Mouse (Mus musculus) neural tube, embryonic 10.5 days (tissue): ENCODE measurements at regions not wholly inside any gene's neighbourhood (a gene's known extent, or its start where the extent isn't known, plus 50 kb on each side); places are given as distances from the start of the nearest gene placed in this dataset.

Experiments
- DNase-seq: peaks from one replicate; pipeline ENCODE4 v3.0.0-alpha.2; 2017; ENCODE audit warnings: low spot score; ENCODE audit errors: extremely low spot score

DNA sequence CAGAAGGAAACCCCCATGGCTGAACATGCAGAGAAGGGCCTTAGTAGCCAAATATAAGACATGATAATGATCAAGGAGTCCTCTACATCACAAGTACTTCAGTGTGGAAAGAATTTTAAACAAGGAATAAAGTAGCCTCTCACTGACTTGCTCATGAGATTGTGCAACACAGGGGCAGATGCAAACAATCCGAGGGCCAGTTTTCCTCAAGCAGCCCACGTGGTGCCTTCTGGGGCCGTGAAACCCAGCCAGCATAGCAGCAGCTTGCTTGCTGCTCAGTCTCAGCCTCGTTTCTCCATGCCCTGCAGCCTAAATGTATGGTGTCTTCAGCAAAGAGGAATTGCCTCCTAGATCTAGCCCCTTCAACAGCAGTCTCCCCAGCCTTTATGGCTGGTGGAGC is 350.7 kb upstream of the Rasgrp1 start:
- DNase-seq: no peak

- DNase-seq: no peak
These were observed 367.5 kb upstream of the Rasgrp1 start for GRCm38 (mm10) chr2:117710173-117710813.

DNA sequence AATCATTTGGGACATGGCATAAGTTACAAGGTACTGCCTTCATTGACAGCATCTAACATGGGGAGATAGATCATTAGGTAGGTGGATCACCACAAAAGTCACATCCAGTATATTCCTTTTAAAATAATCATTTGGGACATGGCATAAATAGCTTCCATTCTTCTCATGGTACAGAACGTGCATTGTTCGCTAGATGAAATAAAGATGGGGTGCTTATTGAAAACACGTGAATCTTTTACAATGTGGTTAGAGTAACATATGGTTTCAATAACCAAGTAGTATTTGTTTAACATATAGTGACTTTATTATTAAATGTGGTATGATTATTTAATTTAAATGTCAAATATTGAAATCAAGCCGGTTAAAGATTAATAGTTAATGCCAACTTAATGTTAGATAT is 381.3 kb upstream of the Rasgrp1 start:
- DNase-seq: no peak

DNA sequence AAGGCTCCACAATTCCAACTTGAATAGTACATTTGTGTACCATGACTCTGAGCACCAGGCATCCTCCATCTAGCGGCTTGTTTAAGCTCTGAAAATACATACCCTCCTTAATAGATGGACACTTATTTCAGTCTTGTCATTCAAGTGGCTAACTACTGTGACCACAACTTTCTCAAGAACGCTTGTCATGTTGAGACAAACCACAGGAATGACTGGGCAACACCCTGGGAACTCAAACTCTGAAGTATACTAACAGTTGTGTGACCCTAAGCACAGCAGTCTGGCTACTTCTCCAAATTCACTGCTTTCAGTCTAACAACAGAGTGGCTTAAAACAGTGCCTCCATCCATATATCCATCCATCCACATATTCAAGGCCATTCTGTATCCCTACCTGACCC is 380.4 kb upstream of the Thbs1 start:
- DNase-seq: no peak

GRCm38 (mm10) chr2:117742413-117742812 is 369.3 kb upstream of the Thbs1 start:
- no peak for DNase-seq

DNA sequence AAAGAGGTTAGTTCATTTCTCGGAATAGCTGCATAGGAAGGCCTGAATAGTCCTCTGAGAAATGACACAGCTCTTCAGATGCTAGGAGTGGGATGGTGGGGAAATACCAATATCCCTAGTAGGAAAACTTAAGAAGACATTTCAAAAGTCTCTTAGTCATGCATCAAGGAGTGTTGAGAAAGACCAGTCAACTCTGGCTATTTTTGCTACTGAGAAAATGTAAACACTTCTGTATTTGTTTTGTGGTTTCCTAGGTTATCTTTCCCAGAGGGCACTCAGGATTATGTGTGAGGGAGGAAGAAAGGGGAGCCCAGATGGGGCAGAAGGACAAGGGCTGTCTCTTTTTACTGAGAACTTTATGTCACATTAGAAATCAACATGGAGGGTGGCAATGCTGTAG is 367.8 kb upstream of the Thbs1 start:
- DNase-seq: no peak

DNA sequence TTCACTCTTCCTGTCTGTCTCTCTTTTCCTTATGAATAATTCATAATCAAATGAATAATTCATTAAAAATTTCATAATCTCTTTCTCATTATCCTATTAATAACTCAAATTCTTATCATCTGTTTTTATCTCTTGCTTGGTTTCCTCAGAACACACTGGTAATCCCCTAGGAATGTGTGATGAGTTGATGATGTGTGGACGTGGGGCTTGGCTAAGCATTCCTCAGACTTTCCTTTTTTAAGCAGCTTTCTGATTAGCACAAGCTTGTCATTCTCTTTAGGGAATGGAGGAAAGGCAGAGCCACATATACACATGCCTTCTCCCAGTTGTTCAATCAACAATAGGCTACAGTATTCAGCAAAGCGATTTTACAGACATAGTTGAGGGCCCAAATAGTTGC is 365.9 kb upstream of the Thbs1 start:
- DNase-seq: no peak

- no peak for DNase-seq
These were observed 364.5 kb upstream of the Thbs1 start for GRCm38 (mm10) chr2:117747136-117747535.

GRCm38 (mm10) chr2:117748892-117749291 is 362.8 kb upstream of the Thbs1 start:
- DNase-seq: no peak

GRCm38 (mm10) chr2:117759491-117760013 is 352.1 kb upstream of the Thbs1 start:
- DNase-seq: no peak

DNA sequence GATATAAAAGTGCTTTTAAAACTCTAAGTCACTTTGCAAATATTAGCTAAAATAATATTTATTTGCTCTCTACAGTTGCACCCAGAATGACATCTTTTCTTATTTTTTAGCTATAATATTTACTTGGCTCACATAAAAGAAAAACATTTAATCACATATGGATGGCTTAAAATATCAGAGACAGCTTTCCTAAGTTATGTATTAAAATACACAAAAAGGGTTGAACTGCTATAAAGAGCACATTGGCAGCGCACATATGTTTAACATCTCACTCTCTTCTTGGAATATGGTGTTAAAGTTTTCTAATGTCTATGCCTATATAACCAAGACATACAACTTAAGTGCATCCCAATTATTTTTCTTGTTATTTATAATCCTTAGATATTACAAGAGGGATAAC is 348.0 kb upstream of the Thbs1 start:
- no peak for DNase-seq

DNA sequence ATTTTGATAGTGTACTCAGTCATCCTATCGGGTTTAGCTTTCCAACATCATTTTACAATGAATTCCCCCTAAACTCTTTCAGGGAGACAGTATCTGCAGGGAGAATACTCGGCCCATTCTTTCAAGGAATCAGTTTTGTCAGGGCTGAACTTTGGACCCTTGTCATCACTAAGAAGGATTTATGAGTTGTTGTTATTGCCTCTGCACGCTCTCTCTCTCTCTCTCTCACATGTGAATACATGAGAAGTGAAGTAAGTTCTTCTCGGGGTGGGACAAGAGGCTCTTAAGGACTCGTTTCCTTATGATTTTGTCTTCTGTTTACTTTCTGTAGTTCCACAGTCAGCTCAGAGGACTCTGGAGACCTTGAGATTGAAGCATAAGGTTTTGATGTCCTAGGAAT is 346.1 kb upstream of the Thbs1 start:
- no peak for DNase-seq

DNA sequence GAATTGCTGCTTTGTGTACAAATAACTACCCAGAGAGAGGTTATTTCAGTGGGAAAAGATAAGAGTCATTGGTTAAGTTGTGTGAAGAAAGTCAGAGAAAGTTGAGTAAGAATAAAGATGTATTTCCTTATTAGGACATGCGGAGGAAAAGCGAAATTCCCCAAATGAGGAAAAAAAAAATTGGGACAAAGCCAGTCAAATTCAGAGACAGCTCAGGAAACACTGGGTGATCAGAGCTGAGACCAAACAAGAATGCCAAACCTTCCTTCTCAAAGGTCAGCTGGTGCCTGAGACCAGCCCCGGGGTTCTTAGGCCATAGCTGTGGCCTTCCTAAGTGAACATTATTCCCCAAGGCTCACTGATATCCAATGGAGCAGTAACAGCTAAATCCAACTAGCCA is 345.2 kb upstream of the Thbs1 start:
- DNase-seq: no peak

DNA sequence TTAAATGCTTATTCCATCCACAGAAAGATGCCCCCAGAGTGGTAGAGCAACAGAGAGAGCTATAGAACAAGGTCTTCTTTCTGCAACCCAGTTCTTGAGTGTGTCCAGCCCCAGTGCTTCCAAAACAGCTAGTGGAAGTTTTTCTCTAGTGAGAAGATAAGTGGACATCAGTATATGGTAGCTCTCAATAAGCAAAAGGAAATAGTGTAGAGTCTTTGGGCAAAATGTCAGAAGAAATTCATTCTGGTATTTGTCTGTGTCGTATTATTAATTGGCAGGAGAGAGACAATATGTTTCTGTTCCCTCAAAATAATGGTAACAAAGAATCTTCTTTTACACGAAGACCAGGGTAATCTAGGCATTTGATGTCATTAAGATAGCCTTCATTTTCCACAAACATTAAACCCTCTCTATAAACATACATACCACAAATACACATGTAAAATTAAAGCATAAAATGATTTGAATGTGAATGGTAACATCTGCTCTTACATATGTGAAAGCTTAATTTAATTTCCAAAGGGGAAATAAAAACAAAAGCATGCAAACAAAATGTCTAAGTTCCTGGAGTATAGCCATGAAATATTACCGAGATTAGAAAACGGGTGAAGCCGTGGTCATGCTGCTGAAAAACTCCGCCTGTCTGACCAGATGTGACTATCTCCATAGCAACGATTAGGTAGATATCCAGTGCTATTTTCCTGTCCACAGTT is 342.1 kb upstream of the Thbs1 start:
- DNase-seq: no peak

- no peak for DNase-seq
These were observed 341.6 kb upstream of the Thbs1 start for GRCm38 (mm10) chr2:117770115-117770485.

DNA sequence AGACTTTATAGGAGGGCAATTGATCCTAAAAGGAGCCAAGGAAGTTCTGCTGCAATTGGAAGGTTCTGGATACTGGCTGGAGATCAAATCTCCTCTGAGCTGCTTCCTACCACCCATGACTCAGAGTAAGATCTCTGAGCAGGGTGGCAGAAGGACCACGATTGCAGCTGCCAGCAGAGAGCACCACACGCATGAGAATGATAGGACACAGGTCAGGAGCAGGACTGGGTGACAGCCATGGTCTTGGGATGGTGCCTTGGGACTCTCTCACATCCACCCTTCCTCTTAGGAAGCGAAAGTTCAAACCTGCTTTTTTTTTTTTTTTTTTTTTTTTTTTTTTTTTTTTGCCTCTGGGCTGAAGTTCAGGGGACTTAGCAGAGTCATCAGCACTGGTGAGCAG is 331.4 kb upstream of the Thbs1 start:
- DNase-seq: no peak

- no peak for DNase-seq
These were observed 330.9 kb upstream of the Thbs1 start for GRCm38 (mm10) chr2:117780816-117781215.

- no peak for DNase-seq
These were observed 324.4 kb upstream of the Thbs1 start for GRCm38 (mm10) chr2:117787321-117787720.

- no peak for DNase-seq
These were observed 317.4 kb upstream of the Thbs1 start for GRCm38 (mm10) chr2:117794285-117794684.

GRCm38 (mm10) chr2:117801946-117802600 is 309.6 kb upstream of the Thbs1 start:
- no peak for DNase-seq

DNA sequence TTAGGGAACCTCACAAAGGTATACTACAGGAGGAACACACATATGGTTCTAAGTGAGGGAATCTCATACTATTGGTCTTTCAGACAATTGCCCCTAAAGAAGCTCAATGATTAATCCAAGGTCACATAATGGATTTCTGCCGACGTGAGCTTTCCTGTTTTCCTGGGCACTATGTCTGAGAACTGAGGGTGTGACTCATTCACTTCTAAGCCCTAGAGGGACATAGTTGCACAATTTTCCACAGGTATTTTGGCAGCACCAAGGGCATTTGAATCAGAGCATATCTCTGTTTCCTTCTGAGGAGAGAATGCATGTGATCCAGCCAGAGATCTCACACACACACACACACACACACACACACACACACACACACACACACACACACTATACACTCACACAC is 309.0 kb upstream of the Thbs1 start:
- no peak for DNase-seq

GRCm38 (mm10) chr2:117804686-117805085 is 307.0 kb upstream of the Thbs1 start:
- no peak for DNase-seq

- no peak for DNase-seq
These were observed 304.6 kb upstream of the Thbs1 start for GRCm38 (mm10) chr2:117807121-117807520.
